Mouse (Mus musculus) ES-Bruce4 (cell line): Measurements from ENCODE around the gene Cmtm6. TPM values are rescaled to one million over a fixed set of nuclear protein-coding genes. Genes with fewer than 3 reads are reported as not detected.
"Not testable (repeated sequence)": the region's sequence is repeated elsewhere in the genome, so short reads cannot be mapped to it uniquely, and the experiment has no call there.

Source experiments
- H3K27ac ChIP-seq: 2 replicates; pipeline ENCODE4 v1.5.1; 2012; ENCODE audit warnings: low read length, inconsistent platforms; ENCODE audit not compliant: insufficient read depth
- H3K27me3 ChIP-seq: 2 replicates; pipeline ENCODE4 v1.6.1; 2012; ENCODE audit warnings: mild to moderate bottlenecking, low read length, inconsistent platforms; ENCODE audit not compliant: control insufficient read depth, poor library complexity, insufficient read depth, severe bottlenecking
- H3K36me3 ChIP-seq: 2 replicates; pipeline ENCODE4 v1.6.1; 2012; ENCODE audit warnings: inconsistent platforms, mild to moderate bottlenecking, low read length, moderate library complexity; ENCODE audit not compliant: control insufficient read depth, poor library complexity, insufficient read depth, severe bottlenecking
- H3K4me1 ChIP-seq: one replicate; pipeline ENCODE4 v1.8.1; 2011; ENCODE audit warnings: low read length; ENCODE audit not compliant: control insufficient read depth, insufficient read depth
- H3K4me3 ChIP-seq: 2 replicates; pipeline ENCODE4 v1.5.1; 2011; ENCODE audit warnings: low read depth, mild to moderate bottlenecking, low read length
- H3K9ac ChIP-seq: 2 replicates; pipeline ENCODE4 v1.6.1; 2012; ENCODE audit warnings: low read depth, mild to moderate bottlenecking, inconsistent platforms; ENCODE audit not compliant: poor library complexity, severe bottlenecking
- H3K9me3 ChIP-seq: replicated peaks from 2 replicates; pipeline ENCODE4 v1.6.1; 2012; ENCODE audit warnings: mild to moderate bottlenecking, low read length, inconsistent platforms; ENCODE audit not compliant: control insufficient read depth, poor library complexity, insufficient read depth, severe bottlenecking
- CTCF ChIP-seq: IDR thresholded peaks from one replicate; pipeline ENCODE4 v1.8.1; 2011; ENCODE audit warnings: low read depth, low read length
- EP300 ChIP-seq: IDR thresholded peaks from 2 replicates; pipeline ENCODE4 v1.6.1; 2011; ENCODE audit warnings: low read depth, low read length; ENCODE audit not compliant: insufficient read depth
- POLR2A ChIP-seq: IDR thresholded peaks from one replicate; pipeline ENCODE4 v1.8.1; 2011; ENCODE audit warnings: low read length; ENCODE audit not compliant: insufficient read depth
- polyA plus RNA-seq: library from polyadenylated mRNA; stranded (reverse); fragments of >200 nt; gene quantifications from 2 replicates; pipeline ENCODE4 v1.2.4, GENCODE M21; 2011; ENCODE audit warnings: low read depth; ENCODE audit not compliant: missing spikeins, insufficient read depth, insufficient read length

Gene Cmtm6
- polyA plus RNA-seq, 1 experiment = 49.3 TPM

- Histone ChIP-seq H3K4me3 (peak overlapping the region; percentile 86), H3K27me3 (no peaks in the 10 kb centered on the region), H3K4me1 (no peaks in the 10 kb centered on the region), H3K36me3 (peaks cover 7% of the 10 kb centered on the region), H3K9me3 (no peaks in the 10 kb centered on the region), H3K27ac (no peak overlapping the region), H3K9ac (peak overlapping the region; percentile 87)
- TF ChIP-seq EP300 (no peak), POLR2A (no peak), CTCF (no peak)
These were observed 41.9 kb upstream of the Cmtm6 start for GRCm38 (mm10) chr9:114688953-114689407.

GRCm38 (mm10) chr9:114690119-114690601 lies 40.8 kb upstream of the Cmtm6 start:
- peaks cover 8% of the 10 kb centered on the region for H3K36me3 ChIP-seq
- H3K27me3 ChIP-seq = no peaks in the 10 kb centered on the region

GRCm38 (mm10) chr9:114691112-114691511 lies 39.8 kb upstream of the Cmtm6 start:
- Histone ChIP-seq H3K9ac (no peak overlapping the region), H3K36me3 (peaks cover 10% of the 10 kb centered on the region), H3K4me3 (no peak overlapping the region), H3K9me3 (no peaks in the 10 kb centered on the region), H3K4me1 (peaks cover 2% of the 10 kb centered on the region), H3K27ac (no peak overlapping the region), H3K27me3 (no peaks in the 10 kb centered on the region)
- TF ChIP-seq CTCF (no peak), EP300 (no peak), POLR2A (no peak)

More at GRCm38 (mm10) chr9:114690119-114690601, 40.8 kb upstream of the Cmtm6 start:
- TF ChIP-seq EP300 = peak; percentile 73
- no peak for TF ChIP-seq POLR2A
- Histone ChIP-seq H3K4me1 (peaks cover 1% of the 10 kb centered on the region), H3K9me3 (no peaks in the 10 kb centered on the region), H3K27ac (peak overlapping the region; percentile 81), H3K4me3 (peak overlapping the region; percentile 44), H3K9ac (peak overlapping the region; percentile 87)

- H3K27ac ChIP-seq, H3K9ac ChIP-seq, H3K27me3 ChIP-seq, H3K9me3 ChIP-seq, H3K4me3 ChIP-seq: not testable (repeated sequence)
- H3K4me1 ChIP-seq = peaks cover 11% of the 10 kb centered on the region
- H3K36me3 ChIP-seq = peaks cover 17% of the 10 kb centered on the region
These were observed 35.3 kb upstream of the Cmtm6 start for GRCm38 (mm10) chr9:114695662-114696061.

- Histone ChIP-seq H3K27me3 (no peaks in the 10 kb centered on the region), H3K4me3 (no peak overlapping the region), H3K27ac (no peak overlapping the region), H3K36me3 (peaks cover 17% of the 10 kb centered on the region), H3K4me1 (peaks cover 11% of the 10 kb centered on the region), H3K9ac (no peak overlapping the region), H3K9me3 (no peaks in the 10 kb centered on the region)
- no peak for TF ChIP-seq EP300
- no peak for TF ChIP-seq CTCF
- no peak for TF ChIP-seq POLR2A
These were observed 33.8 kb upstream of the Cmtm6 start for GRCm38 (mm10) chr9:114697072-114697471.

- TF ChIP-seq EP300 (no peak), CTCF (no peak), POLR2A (no peak)
- H3K36me3 ChIP-seq = peaks cover 11% of the 10 kb centered on the region
- H3K4me3 ChIP-seq = no peak overlapping the region
- H3K4me1 ChIP-seq = peaks cover 11% of the 10 kb centered on the region
- no peak overlapping the region for H3K9ac ChIP-seq
- no peaks in the 10 kb centered on the region for H3K9me3 ChIP-seq
- no peaks in the 10 kb centered on the region for H3K27me3 ChIP-seq
- no peak overlapping the region for H3K27ac ChIP-seq
These were observed 33.0 kb upstream of the Cmtm6 start for GRCm38 (mm10) chr9:114697926-114698325.
